Mouse (Mus musculus): ENCODE measurements around the gene Fbf1.

The Fbf1 gene

GRCm38 (mm10) chr11:116178411-116179121, 10.6 kb upstream of the Fbf1 start:
- DNase-seq, result no peak

- DNase-seq, result no peak
Measured at GRCm38 (mm10) chr11:116176010-116176409, 8.0 kb upstream of the Fbf1 start.

GRCm38 (mm10) chr11:116174775-116175448, 6.9 kb upstream of the Fbf1 start:
- peak; percentile 71 for DNase-seq

- DNase-seq, result no peak
Measured at GRCm38 (mm10) chr11:116171959-116172358, 4.0 kb upstream of the Fbf1 start.

GRCm38 (mm10) chr11:116170003-116170800, 2.2 kb upstream of the Fbf1 start:
- no peak for DNase-seq

GRCm38 (mm10) chr11:116169214-116169613, 1.2 kb upstream of the Fbf1 start:
- DNase-seq, result no peak

GRCm38 (mm10) chr11:116167232-116167631, 734 bp downstream of the Fbf1 start:
- no peak for DNase-seq

GRCm38 (mm10) chr11:116163002-116163401, 5.0 kb downstream of the Fbf1 start:
- DNase-seq, result peak; percentile 53

- DNase-seq, result no peak
Measured at GRCm38 (mm10) chr11:116162146-116162545, 5.8 kb downstream of the Fbf1 start.

- no peak for DNase-seq
Measured at GRCm38 (mm10) chr11:116161312-116161711, 6.7 kb downstream of the Fbf1 start.

GRCm38 (mm10) chr11:116150960-116151359, 17.0 kb downstream of the Fbf1 start:
- no peak for DNase-seq

- no peak for DNase-seq
Measured at GRCm38 (mm10) chr11:116149341-116149740, 18.6 kb downstream of the Fbf1 start.

GRCm38 (mm10) chr11:116148761-116149221, 19.2 kb downstream of the Fbf1 start:
- DNase-seq, result no peak

- DNase-seq, result peak; percentile 68
Measured at GRCm38 (mm10) chr11:116146294-116146985, 21.5 kb downstream of the Fbf1 start.

- peak; percentile 36 for DNase-seq
Measured at GRCm38 (mm10) chr11:116145481-116146293, 22.3 kb downstream of the Fbf1 start.

- DNase-seq, result no peak
Measured at GRCm38 (mm10) chr11:116143468-116143867, 24.5 kb downstream of the Fbf1 start.

- no peak for DNase-seq
Measured at GRCm38 (mm10) chr11:116142211-116142991, 25.6 kb downstream of the Fbf1 start.

GRCm38 (mm10) chr11:116138468-116139138, 29.4 kb downstream of the Fbf1 start, which contains the start of gene Mrpl38:
Gene Mrpl38, minus strand, starts transcription at chr11:116138868.
- DNase-seq, result peak; percentile 93

GRCm38 (mm10) chr11:116138096-116138467, 29.9 kb downstream of the Fbf1 start:
- DNase-seq, result no peak

GRCm38 (mm10) chr11:116134171-116134570, 33.8 kb downstream of the Fbf1 start:
- no peak for DNase-seq

Data from kidney, postnatal 10 days (tissue).